In the genomic region with DNA sequence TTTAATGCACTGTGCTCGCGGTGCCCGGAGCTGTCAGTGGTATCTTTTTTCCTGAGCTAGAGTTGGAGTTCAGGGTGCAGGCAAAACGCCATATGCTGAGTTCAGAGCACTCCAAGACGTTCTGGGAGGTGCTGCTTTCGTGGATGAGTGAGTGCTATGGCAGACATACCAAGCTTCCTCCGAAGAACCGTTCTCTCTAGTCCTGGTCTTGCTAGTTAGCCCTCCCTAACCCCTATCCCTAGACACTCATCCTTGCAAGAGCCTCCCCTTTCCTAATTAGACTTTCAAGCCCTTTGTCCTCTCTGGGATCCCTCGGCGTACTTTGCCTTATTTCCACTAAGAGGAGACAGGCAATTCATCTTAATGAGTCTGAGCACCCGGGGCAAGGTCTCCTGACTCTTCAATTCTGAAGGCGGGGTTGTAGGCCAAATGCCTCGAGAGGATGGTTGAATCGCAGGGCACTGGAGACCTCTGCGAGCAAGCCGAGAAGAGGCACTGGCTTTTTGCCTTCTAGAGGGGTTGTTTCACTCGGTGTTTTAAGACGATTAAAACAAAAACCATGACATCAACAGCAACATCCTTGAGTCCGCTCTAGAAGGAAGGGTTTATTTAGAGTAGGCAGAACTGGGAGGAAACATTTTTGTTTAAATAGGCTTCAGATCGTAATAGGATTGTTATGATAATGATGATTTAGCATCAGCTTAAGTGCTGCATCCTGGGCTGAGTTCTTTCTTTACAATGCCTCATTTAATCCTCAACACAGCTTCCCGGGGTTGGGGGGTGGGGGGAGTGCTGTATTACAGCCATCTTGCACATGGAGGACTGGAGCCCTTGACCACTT, we compare ENCODE assay signal across 9 mouse cellular contexts.
DNase-seq lines count a peak whose midpoint lies in the region; ATAC-seq and TF ChIP-seq lines count a peak whose summit lies in the region.
"Had no signal": no experiment of that assay in that cellular context is flagged by ENCODE, and none has a peak within 500 bp of the region (broad histone marks: within the 10 kb centered on the region; RNA-seq: fewer than 3 reads in every experiment).

No protein-coding gene starts in this region.

- TF ChIP-seq EP300 in lung, postnatal 0 days (IDR thresholded peaks at IDR 0.05): peak; percentile 45; the same call in 1 of the 2 replicates

- H3K9ac ChIP-seq in lung, postnatal 0 days (replicated peaks; ENCODE audit: low read depth): no peak overlapping the region
- no peak overlapping the region for H3K9ac ChIP-seq in embryonic facial prominence, embryonic 14.5 days (ENCODE audit: low read depth, low read length)
- H3K9ac ChIP-seq in kidney, embryonic 14.5 days (ENCODE audit: low read depth, low read length): no peak overlapping the region; the same call in 1 of the 2 replicates
- no peak overlapping the region for H3K9ac ChIP-seq in neural tube, embryonic 11.5 days (ENCODE audit: low read length)

- H3K9me3 ChIP-seq in lung, postnatal 0 days (ENCODE audit: low read length): no peaks in the 10 kb centered on the region
- H3K9me3 ChIP-seq in embryonic facial prominence, embryonic 14.5 days (ENCODE audit: control insufficient read depth, low read length): no peaks in the 10 kb centered on the region
- no peaks in the 10 kb centered on the region for H3K9me3 ChIP-seq in kidney, embryonic 14.5 days (ENCODE audit: control insufficient read depth, low read length)
- no peaks in the 10 kb centered on the region for H3K9me3 ChIP-seq in neural tube, embryonic 11.5 days (ENCODE audit: control insufficient read depth, low read length)

- no peaks in the 10 kb centered on the region for H3K36me3 ChIP-seq in lung, postnatal 0 days (ENCODE audit: insufficient read depth, low read length)
- no peaks in the 10 kb centered on the region for H3K36me3 ChIP-seq in embryonic facial prominence, embryonic 14.5 days (ENCODE audit: control insufficient read depth, insufficient read depth, low read length)
- H3K36me3 ChIP-seq in kidney, embryonic 14.5 days (ENCODE audit: control insufficient read depth, insufficient read depth, low read length): no peaks in the 10 kb centered on the region
- H3K36me3 ChIP-seq in neural tube, embryonic 11.5 days (ENCODE audit: control insufficient read depth, insufficient read depth, low read length): no peaks in the 10 kb centered on the region

- no peak overlapping the region for H3K27ac ChIP-seq in lung, postnatal 0 days (ENCODE audit: low read length)
- H3K27ac ChIP-seq in embryonic facial prominence, embryonic 14.5 days (replicated peaks; ENCODE audit: low read depth, low read length): no peak overlapping the region
- H3K27ac ChIP-seq in kidney, embryonic 14.5 days (ENCODE audit: low read depth, low read length): no peak overlapping the region
- H3K27ac ChIP-seq in neural tube, embryonic 11.5 days (ENCODE audit: low read depth, low read length): no peak overlapping the region

- peak overlapping the region; percentile 25 for H3K4me2 ChIP-seq in lung, postnatal 0 days (replicated peaks; ENCODE audit: low read depth, low read length)
- peak overlapping the region; percentile 43 for H3K4me2 ChIP-seq in embryonic facial prominence, embryonic 14.5 days (ENCODE audit: low read depth, low read length)
- H3K4me2 ChIP-seq in kidney, embryonic 14.5 days (replicated peaks; ENCODE audit: low read depth, low read length): peak overlapping the region; percentile 34
- H3K4me2 ChIP-seq in neural tube, embryonic 11.5 days (ENCODE audit: low read depth): peak overlapping the region; percentile 21

- peak; percentile 67 for DNase-seq in lung, postnatal 0 days (ENCODE audit: low spot score)
- DNase-seq in lung, adult 2 months: no peak
- DNase-seq in embryonic facial prominence, embryonic 14.5 days (ENCODE audit: low spot score): no peak
- peak; percentile 74 for DNase-seq in neural tube, embryonic 11.5 days (ENCODE audit: low spot score)
- no peak for DNase-seq in thymus, postnatal 14 days
- DNase-seq in spleen, postnatal 4 days (ENCODE audit: low spot score in 2 of 2): no peak

- 16% methylated on average over 21 of the region's 21 CpGs for WGBS in lung, postnatal 0 days
- 33% methylated on average over 21 of the region's 21 CpGs for WGBS in lung, adult 2 months
- 12% methylated on average over 21 of the region's 21 CpGs for whole genome bisulfite sequencing in embryonic facial prominence, embryonic 14.5 days
- WGBS in kidney, embryonic 14.5 days: 4% methylated on average over 21 of the region's 21 CpGs
- WGBS in neural tube, embryonic 11.5 days: 2% methylated on average over 21 of the region's 21 CpGs

- TF ChIP-seq POLR2A in lung, adult 2 months (IDR thresholded peaks at IDR 0.05; ENCODE audit: borderline replicate concordance, extremely low read depth, low read depth, low read length): no peak

- TF ChIP-seq CTCF in lung, postnatal 0 days (IDR thresholded peaks at IDR 0.05): no peak
- no peak for TF ChIP-seq CTCF in lung, adult 2 months (IDR thresholded peaks at IDR 0.05; ENCODE audit: insufficient read depth, low read length)

- peak; percentile 81 for ATAC-seq in lung, postnatal 0 days
- peak; percentile 10; the same call in 1 of the 2 replicates for ATAC-seq in embryonic facial prominence, embryonic 14.5 days (ENCODE audit: low read depth)
- ATAC-seq in kidney, embryonic 14.5 days (ENCODE audit: low FRiP score, low TSS enrichment): peak; percentile 54
- ATAC-seq in neural tube, embryonic 11.5 days (ENCODE audit: insufficient read depth, low FRiP score, low TSS enrichment): peak; percentile 24
- no peak for ATAC-seq in activated CD4-positive, CD25-positive, alpha-beta regulatory T cell, adult 4 months

- no peak overlapping the region for H3K4me3 ChIP-seq in lung, postnatal 0 days (ENCODE audit: low read depth, low read length)
- H3K4me3 ChIP-seq in lung, adult 2 months (replicated peaks; ENCODE audit: extremely low read depth, low read depth, low read length): no peak overlapping the region
- H3K4me3 ChIP-seq in embryonic facial prominence, embryonic 14.5 days (ENCODE audit: low read depth, low read length): peak overlapping the region; percentile 5; the same call in 1 of the 2 replicates
- H3K4me3 ChIP-seq in kidney, embryonic 14.5 days (ENCODE audit: low read length): peak overlapping the region; percentile 5; the same call in 1 of the 2 replicates
- no peak overlapping the region for H3K4me3 ChIP-seq in neural tube, embryonic 11.5 days (ENCODE audit: low read depth, low read length)
- H3K4me3 ChIP-seq: myocyte had no signal

- H3K27me3 ChIP-seq in lung, postnatal 0 days (replicated peaks; ENCODE audit: insufficient read depth, low read length): no peaks in the 10 kb centered on the region
- H3K27me3 ChIP-seq in embryonic facial prominence, embryonic 14.5 days (replicated peaks; ENCODE audit: control insufficient read depth, insufficient read depth, low read length): peaks cover 13% of the 10 kb centered on the region; the same call in 1 of the 2 replicates
- H3K27me3 ChIP-seq in kidney, embryonic 14.5 days (ENCODE audit: control insufficient read depth, insufficient read depth, low read length): no peaks in the 10 kb centered on the region
- H3K27me3 ChIP-seq in neural tube, embryonic 11.5 days (ENCODE audit: control insufficient read depth, insufficient read depth, low read length): peaks cover 4% of the 10 kb centered on the region; the same call in 1 of the 2 replicates

- peaks cover 7% of the 10 kb centered on the region for H3K4me1 ChIP-seq in lung, postnatal 0 days (ENCODE audit: insufficient read depth, low read depth, low read length)
- peaks cover 4% of the 10 kb centered on the region for H3K4me1 ChIP-seq in lung, adult 2 months (ENCODE audit: control insufficient read depth, insufficient read depth, low read length)
- H3K4me1 ChIP-seq in embryonic facial prominence, embryonic 14.5 days (ENCODE audit: control insufficient read depth, insufficient read depth, low read length): peaks cover 37% of the 10 kb centered on the region
- H3K4me1 ChIP-seq in kidney, embryonic 14.5 days (ENCODE audit: control insufficient read depth, insufficient read depth, low read length): peaks cover 16% of the 10 kb centered on the region; the same call in 1 of the 2 replicates
- peaks cover 19% of the 10 kb centered on the region; the same call in 1 of the 2 replicates for H3K4me1 ChIP-seq in neural tube, embryonic 11.5 days (ENCODE audit: control insufficient read depth, insufficient read depth, low read length)

Comparison
In these comparisons a context has a peak if more than half of its experiments do, and no peak if none do; other contexts are left out.
1. DNase-seq: peak in lung, postnatal 0 days (single experiment) and neural tube, embryonic 11.5 days (single experiment); none in lung, adult 2 months (single experiment), embryonic facial prominence, embryonic 14.5 days (single experiment), thymus, postnatal 14 days (single experiment) and spleen, postnatal 4 days (0 of 2).
2. H3K4me3 ChIP-seq: peak in embryonic facial prominence, embryonic 14.5 days (single experiment) and kidney, embryonic 14.5 days (single experiment); none in lung, postnatal 0 days (single experiment), lung, adult 2 months (single experiment) and neural tube, embryonic 11.5 days (single experiment).
3. Peak in every context shown above with its lines, with median percentiles within 50 percentile points of each other: H3K4me2 ChIP-seq.